Mouse (Mus musculus) naive thymus-derived CD4-positive, alpha-beta T cell, adult 2 months (primary cell): ENCODE data around the gene Tctn1.

Experiments used
- DNase-seq: peaks from one replicate; pipeline ENCODE4 v3.0.0-alpha.2; 2011; ENCODE audit warnings: low read depth

Gene Tctn1

GRCm38 (mm10) chr5:122247529-122247928, 16.7 kb downstream of the Tctn1 start:
- no peak for DNase-seq

GRCm38 (mm10) chr5:122246547-122247167, 17.6 kb downstream of the Tctn1 start:
- no peak for DNase-seq

GRCm38 (mm10) chr5:122245186-122245585, 19.1 kb downstream of the Tctn1 start:
- no peak for DNase-seq

- DNase-seq, result no peak
Measured at GRCm38 (mm10) chr5:122243781-122244523, 20.3 kb downstream of the Tctn1 start.

- peak; percentile 43 for DNase-seq
Measured at GRCm38 (mm10) chr5:122242521-122243123, 21.6 kb downstream of the Tctn1 start.

- DNase-seq, result no peak
Measured at GRCm38 (mm10) chr5:122240989-122241388, 23.3 kb downstream of the Tctn1 start.

- no peak for DNase-seq
Measured at GRCm38 (mm10) chr5:122240521-122240920, 23.7 kb downstream of the Tctn1 start.

GRCm38 (mm10) chr5:122239618-122240017, 24.6 kb downstream of the Tctn1 start:
- no peak for DNase-seq

GRCm38 (mm10) chr5:122237200-122237599, 27.1 kb downstream of the Tctn1 start:
- no peak for DNase-seq

- DNase-seq, result peak; percentile 75
Measured at GRCm38 (mm10) chr5:122235196-122235836, 28.9 kb downstream of the Tctn1 start.

GRCm38 (mm10) chr5:122234319-122235195, 29.7 kb downstream of the Tctn1 start:
- DNase-seq, result peak; percentile 81

GRCm38 (mm10) chr5:122233695-122234094, 30.6 kb downstream of the Tctn1 start:
- DNase-seq, result peak; percentile 69

GRCm38 (mm10) chr5:122233077-122233581, 31.1 kb downstream of the Tctn1 start:
- DNase-seq, result peak; percentile 57

- DNase-seq, result peak; percentile 83
Measured at GRCm38 (mm10) chr5:122232004-122232403, 32.3 kb downstream of the Tctn1 start.

GRCm38 (mm10) chr5:122231431-122231830, 32.8 kb downstream of the Tctn1 start:
- DNase-seq, result peak; percentile 63

GRCm38 (mm10) chr5:122230816-122231215, 33.4 kb downstream of the Tctn1 start:
- peak; percentile 84 for DNase-seq

GRCm38 (mm10) chr5:122228772-122229171, 35.5 kb downstream of the Tctn1 start:
- DNase-seq, result no peak

- no peak for DNase-seq
Measured at GRCm38 (mm10) chr5:122228271-122228765, 35.9 kb downstream of the Tctn1 start.

- DNase-seq, result no peak
Measured at GRCm38 (mm10) chr5:122224291-122224690, 40.0 kb downstream of the Tctn1 start.

- DNase-seq, result no peak
Measured at GRCm38 (mm10) chr5:122221085-122221484, 43.2 kb downstream of the Tctn1 start.
